In the genomic region with DNA sequence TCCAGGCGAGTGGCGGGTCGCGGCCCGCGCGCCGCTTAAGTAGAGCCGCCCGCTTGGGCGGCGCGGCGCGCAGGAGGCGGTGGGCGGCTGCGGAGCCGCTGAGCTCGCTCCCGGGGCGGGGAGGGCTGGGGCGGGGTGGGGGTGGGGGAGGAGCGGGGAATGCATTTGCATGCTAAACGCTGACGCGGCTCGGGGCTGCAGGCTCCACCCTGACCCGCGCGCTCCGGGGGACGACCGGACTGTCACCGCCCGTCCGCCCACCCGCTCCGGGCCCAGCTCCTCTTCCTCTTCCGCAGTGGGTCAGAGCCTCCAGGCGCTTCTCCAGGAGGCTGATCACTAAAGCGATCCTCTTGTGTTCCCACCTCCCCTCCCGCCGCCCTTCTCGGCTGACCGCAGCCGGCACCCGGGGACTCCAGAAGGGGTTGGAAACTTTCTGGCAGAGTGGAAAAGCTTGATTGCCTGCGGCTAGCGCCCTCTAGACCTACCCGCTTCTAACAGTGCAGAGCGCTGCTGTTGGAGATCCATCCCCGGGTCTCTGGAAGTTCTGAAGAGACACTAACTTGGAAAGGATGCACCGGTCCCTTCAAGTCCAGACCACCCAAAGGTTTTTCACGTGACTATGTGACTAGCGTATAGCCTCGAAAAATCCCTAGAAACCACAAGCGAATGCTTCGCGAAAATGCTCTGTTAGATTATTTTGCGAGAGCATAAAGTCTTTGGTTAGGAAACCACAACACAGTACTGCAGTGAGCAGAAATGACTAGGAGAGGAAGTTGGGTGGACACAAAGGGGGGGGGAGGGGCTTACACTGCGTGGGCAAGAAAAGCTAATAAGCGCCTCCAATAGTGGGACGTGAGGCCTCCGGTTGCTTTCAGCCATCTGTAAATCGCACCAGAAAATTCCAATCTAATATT, we compare ENCODE assay signal across 8 mouse cellular contexts. TPM values are rescaled to one million over a fixed set of nuclear protein-coding genes. Genes with fewer than 3 reads are reported as not detected.
A peak's percentile ranks its signal among the peaks of the same experiment; 100 is the strongest.
DNase-seq lines count a peak whose midpoint lies in the region; ATAC-seq and TF ChIP-seq lines count a peak whose summit lies in the region.

A gene (minus strand): TSS at position 11 of the 914 bp plus-strand sequence.

- peak within 1 kb of the TSS; percentile 97 for H3K4me2 ChIP-seq in lung, embryonic 14.5 days
- peak within 1 kb of the TSS; percentile 94 for H3K4me2 ChIP-seq in neural tube, embryonic 15.5 days

- H3K4me3 ChIP-seq in G1E (ENCODE audit: low read depth, low read length): peak within 1 kb of the TSS; percentile 24; the same call in 1 of the 2 replicates
- H3K4me3 ChIP-seq in lung, embryonic 14.5 days (ENCODE audit: low read depth, low read length): peak within 1 kb of the TSS; percentile 66
- peak within 1 kb of the TSS; percentile 71 for H3K4me3 ChIP-seq in neural tube, embryonic 15.5 days (replicated peaks)

- H3K27ac ChIP-seq in lung, embryonic 14.5 days (ENCODE audit: low read depth): peak within 1 kb of the TSS; percentile 97
- H3K27ac ChIP-seq in neural tube, embryonic 15.5 days (replicated peaks): peak within 1 kb of the TSS; percentile 86

- WGBS in lung, embryonic 14.5 days: 2% methylated on average over 56 of the region's 66 CpGs
- 2% methylated on average over 50 of the region's 66 CpGs for WGBS in neural tube, embryonic 15.5 days

- DNase-seq in G1E (ENCODE audit: low spot score): no peak
- peak; percentile 84 for DNase-seq in cerebellum, adult 9-11 months
- peak; percentile 87 for DNase-seq in heart, postnatal 4 days
- peak; percentile 73 for DNase-seq in layer of hippocampus, adult 8-10 months (ENCODE audit: low spot score in 2 of 2)
- DNase-seq in lung, embryonic 14.5 days: peak; percentile 90
- DNase-seq in testis, postnatal 10 days (ENCODE audit: low spot score): peak; percentile 83

- peaks cover 35% of the 10 kb centered on the region for H3K9me3 ChIP-seq in G1E (replicated peaks)
- no peaks in the 10 kb centered on the region for H3K9me3 ChIP-seq in lung, embryonic 14.5 days (ENCODE audit: low read depth, low read length)
- H3K9me3 ChIP-seq in neural tube, embryonic 15.5 days (replicated peaks): no peaks in the 10 kb centered on the region

- no peak for TF ChIP-seq CTCF in G1E (IDR thresholded peaks at IDR 0.05; ENCODE audit: low read depth, low read length)
- peak; percentile 52 for TF ChIP-seq CTCF in lung, embryonic 14.5 days (IDR thresholded peaks at IDR 0.05; ENCODE audit: low read depth)

- H3K9ac ChIP-seq in lung, embryonic 14.5 days: peak within 1 kb of the TSS; percentile 62
- peak within 1 kb of the TSS; percentile 68 for H3K9ac ChIP-seq in neural tube, embryonic 15.5 days (replicated peaks)

- no peaks in the 10 kb centered on the region for H3K27me3 ChIP-seq in G1E (ENCODE audit: insufficient read depth, low read length)
- peaks cover 6% of the 10 kb centered on the region; the same call in 1 of the 2 replicates for H3K27me3 ChIP-seq in lung, embryonic 14.5 days (ENCODE audit: insufficient read depth, low read length)
- 0 out of 2 replicates have a peak, but pooled peaks cover 4% of the 10 kb centered on the region for H3K27me3 ChIP-seq in neural tube, embryonic 15.5 days (replicated peaks)

- H3K36me3 ChIP-seq in G1E (replicated peaks): no peaks in the 10 kb centered on the region
- H3K36me3 ChIP-seq in lung, embryonic 14.5 days (ENCODE audit: insufficient read depth): no peaks in the 10 kb centered on the region
- no peaks in the 10 kb centered on the region for H3K36me3 ChIP-seq in neural tube, embryonic 15.5 days

- no peak for ATAC-seq in G1E (ENCODE audit: extremely low read depth, insufficient number of reproducible peaks, low FRiP score, poor library complexity, severe bottlenecking)
- ATAC-seq in frontal cortex, adult (ENCODE audit: low TSS enrichment): peak; percentile 62
- peak; percentile 95 for ATAC-seq in lung, embryonic 14.5 days (ENCODE audit: insufficient read depth)
- ATAC-seq in neural tube, embryonic 15.5 days (ENCODE audit: low FRiP score): peak; percentile 88

- no peaks in the 10 kb centered on the region for H3K4me1 ChIP-seq in G1E (ENCODE audit: insufficient read depth, low read depth, low read length)
- peaks cover 6% of the 10 kb centered on the region; the same call in 1 of the 2 replicates for H3K4me1 ChIP-seq in lung, embryonic 14.5 days (ENCODE audit: insufficient read depth)
- H3K4me1 ChIP-seq in neural tube, embryonic 15.5 days: peaks cover 24% of the 10 kb centered on the region; the same call in 1 of the 2 replicates

RNA-seq across cellular contexts. Expression of the gene that starts here (rescaled TPM):
- total RNA-seq in G1E (2014; fragmentation: Nextera tagmentation) (2.0 TPM in 1 of 2 replicates, not detected in the other), G1E (2017) (under 0.01 and 0.05 TPM in 2 replicates)
- 0.01 TPM in 1 of 2 replicates, not detected in the other for polyA plus RNA-seq in G1E (2012)
- 10 to 100 TPM; 58.2 to 58.8 TPM for total RNA-seq in heart, postnatal 4 days (2021)
- 100 to 1,000 TPM; 107 to 114 (median 111) TPM for total RNA-seq in layer of hippocampus, adult 8-10 months (2022)
- polyA plus RNA-seq in lung, embryonic 14.5 days (2014; fragmentation: Nextera tagmentation; extraction: Ambion mirVana): 8.9 and 10.9 TPM in 2 replicates
- polyA plus RNA-seq in neural tube, embryonic 15.5 days (2015; fragmentation: Nextera tagmentation; extraction: Ambion mirVana): 13.2 and 14.4 TPM in 2 replicates

Comparison
In these comparisons a context has a peak if more than half of its experiments do, and no peak if none do; other contexts are left out.
1. RNA of the gene that starts here (total RNA-seq): 107 to 114 TPM in layer of hippocampus, adult 8-10 months and 58.2 to 58.8 TPM in heart, postnatal 4 days; under 0.01 to 2.0 TPM in G1E; every median in the first group is over 10 times any median in the second.
2. Peak in every context shown above with its lines, with median percentiles within 50 percentile points of each other: H3K4me3 ChIP-seq.